Mouse (Mus musculus) forebrain, embryonic 14.5 days (tissue): ENCODE results near the gene Fkbp14. TPM values are rescaled to one million over a fixed set of nuclear protein-coding genes. Genes with fewer than 3 reads are reported as not detected.
A peak's percentile ranks its signal among the peaks of the same experiment; 100 is the strongest.

ENCODE experiments used
- ATAC-seq: fragments of 200-750 bp; cut with Nextera tagmentation; 2 replicates; pipeline ENCODE4 v1.8.0; 2017; ENCODE audit warnings: mild to moderate bottlenecking, moderate library complexity
- DNase-seq: peaks from one replicate; pipeline ENCODE4 v3.0.0-alpha.2; 2015; ENCODE audit warnings: low spot score
- H3K27ac ChIP-seq: fragments of 300-500 bp; sonication (generic); 2 replicates; pipeline ENCODE4 v1.5.1; 2014; ENCODE audit warnings: low read depth, mild to moderate bottlenecking, control low read depth, low read length, moderate library complexity
- H3K27me3 ChIP-seq: fragments of 300-500 bp; sonication (generic); replicated peaks from 2 replicates; pipeline ENCODE4 v1.6.1; 2014; ENCODE audit warnings: low read length, control low read depth, mixed read lengths; ENCODE audit not compliant: control insufficient read depth, insufficient read depth
- H3K36me3 ChIP-seq: fragments of 300-500 bp; sonication (generic); 2 replicates; pipeline ENCODE4 v1.6.1; 2014; ENCODE audit warnings: low read length, control low read depth; ENCODE audit not compliant: control insufficient read depth, insufficient read depth
- H3K4me1 ChIP-seq: fragments of 300-500 bp; sonication (generic); 2 replicates; pipeline ENCODE4 v1.6.1; 2014; ENCODE audit warnings: antibody characterized with exemption, low read length, control low read depth; ENCODE audit not compliant: control insufficient read depth, insufficient read depth
- H3K4me2 ChIP-seq: fragments of 300-500 bp; sonication (generic); 2 replicates; pipeline ENCODE4 v1.6.1; 2014; ENCODE audit warnings: mild to moderate bottlenecking, control low read depth, low read length
- H3K4me3 ChIP-seq: fragments of 300-500 bp; sonication (generic); 2 replicates; pipeline ENCODE4 v1.5.1; 2014; ENCODE audit warnings: low read depth, low read length, control low read depth
- H3K9ac ChIP-seq: fragments of 300-500 bp; sonication (generic); 2 replicates; pipeline ENCODE4 v1.6.1; 2014; ENCODE audit warnings: mild to moderate bottlenecking, low read length, control low read depth, moderate library complexity
- H3K9me3 ChIP-seq: fragments of 300-500 bp; sonication (generic); replicated peaks from 2 replicates; pipeline ENCODE4 v1.6.1; 2016; ENCODE audit warnings: low read length, control low read depth, mixed read lengths; ENCODE audit not compliant: control insufficient read depth
- WGBS: fragments of 180-500 bp; shearing (Covaris S2); extraction: QIAGEN DNeasy Blood & Tissue Kit; methylation state at CpG from one replicate; pipeline ENCODE4 v1.1.7; 2014; 5-methylcytosine and 5-hydroxymethylcytosine counted together
- polyA plus RNA-seq: library from polyadenylated mRNA; unstranded; fragments of >200 nt; fragmentation: Nextera tagmentation; extraction: Ambion mirVana; gene quantifications from 2 replicates; pipeline ENCODE4 v1.2.1, GENCODE M21; 2014

Fkbp14 gene
- polyA plus RNA-seq, 1 experiment from 2014 or later: 9.0 TPM

DNA sequence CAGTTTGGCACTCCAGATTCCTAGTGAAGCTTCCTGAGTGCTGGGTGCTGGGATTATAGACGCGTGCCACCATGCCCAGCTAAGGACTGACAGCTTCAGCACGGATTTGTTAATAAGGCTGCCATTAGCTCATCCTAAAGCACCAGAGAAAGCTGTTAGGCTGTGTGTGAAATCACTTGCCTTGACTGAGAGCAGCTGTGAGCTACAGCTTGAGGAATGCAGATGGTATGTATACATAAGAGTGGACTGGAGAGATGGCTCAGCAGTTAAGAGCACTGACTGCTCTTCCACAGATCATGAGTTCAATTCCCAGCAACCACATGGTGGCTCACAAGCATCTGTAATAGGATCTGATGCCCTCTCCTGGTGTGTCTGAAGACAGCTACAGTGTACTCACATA lies 20.3 kb upstream of the Fkbp14 start:
- H3K27ac ChIP-seq: no peak overlapping the region
- ATAC-seq (no peak), DNase-seq (no peak)
- H3K27me3 ChIP-seq: no peaks in the 10 kb centered on the region
- no peaks in the 10 kb centered on the region for H3K4me1 ChIP-seq
- peaks cover 28% of the 10 kb centered on the region for H3K36me3 ChIP-seq
- 79% methylated on average over 3 of the region's 3 CpGs for WGBS
- H3K4me2 ChIP-seq: no peak overlapping the region
- no peaks in the 10 kb centered on the region for H3K9me3 ChIP-seq
- no peak overlapping the region for H3K9ac ChIP-seq
- H3K4me3 ChIP-seq: no peak overlapping the region

DNA sequence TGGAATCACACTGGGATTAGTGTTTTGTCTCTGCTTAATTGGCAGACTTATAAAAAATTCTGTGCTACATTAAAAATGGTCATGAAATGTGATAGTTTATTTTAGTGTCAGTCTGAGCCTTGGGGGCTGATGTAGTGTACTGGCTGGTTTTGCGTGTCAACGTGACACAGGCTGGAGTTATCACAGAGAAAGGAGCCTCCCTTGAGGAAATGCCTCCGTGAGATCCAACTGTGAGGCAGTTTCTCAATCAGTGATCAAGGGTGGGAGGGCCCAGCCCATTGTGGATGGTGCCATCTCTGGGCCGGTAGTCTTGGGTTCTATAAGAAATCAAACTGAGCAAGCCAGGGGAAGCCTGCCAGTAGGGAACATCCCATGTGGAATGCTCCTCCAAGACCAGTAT lies 9.1 kb upstream of the Fkbp14 start:
- ATAC-seq: no peak
- no peak overlapping the region for H3K27ac ChIP-seq

GRCm38 (mm10) chr6:54604001-54604715 lies 7.0 kb upstream of the Fkbp14 start:
- H3K9me3 ChIP-seq: no peaks in the 10 kb centered on the region; the same call in 1 of the 2 replicates
- no peaks in the 10 kb centered on the region for H3K36me3 ChIP-seq
- H3K27ac ChIP-seq: no peak overlapping the region
- ATAC-seq: no peak
- WGBS: 96% methylated on average over 1 of the region's 1 CpGs
- DNase-seq: no peak
- H3K27me3 ChIP-seq: no peaks in the 10 kb centered on the region
- no peak overlapping the region for H3K9ac ChIP-seq
- no peak overlapping the region for H3K4me3 ChIP-seq
- H3K4me1 ChIP-seq: no peaks in the 10 kb centered on the region
- no peak overlapping the region for H3K4me2 ChIP-seq

More for the DNA sequence above, 9.1 kb upstream of the Fkbp14 start:
- no peak for DNase-seq
- Histone ChIP-seq H3K4me2 (no peak overlapping the region), H3K9me3 (no peaks in the 10 kb centered on the region; the same call in 1 of the 2 replicates), H3K36me3 (no peaks in the 10 kb centered on the region), H3K9ac (no peak overlapping the region), H3K27me3 (no peaks in the 10 kb centered on the region), H3K4me3 (no peak overlapping the region), H3K4me1 (no peaks in the 10 kb centered on the region)
- 74% methylated on average over 4 of the region's 4 CpGs for whole genome bisulfite sequencing

GRCm38 (mm10) chr6:54602891-54603290 lies 5.8 kb upstream of the Fkbp14 start:
- WGBS: 88% methylated on average over 2 of the region's 2 CpGs

DNA sequence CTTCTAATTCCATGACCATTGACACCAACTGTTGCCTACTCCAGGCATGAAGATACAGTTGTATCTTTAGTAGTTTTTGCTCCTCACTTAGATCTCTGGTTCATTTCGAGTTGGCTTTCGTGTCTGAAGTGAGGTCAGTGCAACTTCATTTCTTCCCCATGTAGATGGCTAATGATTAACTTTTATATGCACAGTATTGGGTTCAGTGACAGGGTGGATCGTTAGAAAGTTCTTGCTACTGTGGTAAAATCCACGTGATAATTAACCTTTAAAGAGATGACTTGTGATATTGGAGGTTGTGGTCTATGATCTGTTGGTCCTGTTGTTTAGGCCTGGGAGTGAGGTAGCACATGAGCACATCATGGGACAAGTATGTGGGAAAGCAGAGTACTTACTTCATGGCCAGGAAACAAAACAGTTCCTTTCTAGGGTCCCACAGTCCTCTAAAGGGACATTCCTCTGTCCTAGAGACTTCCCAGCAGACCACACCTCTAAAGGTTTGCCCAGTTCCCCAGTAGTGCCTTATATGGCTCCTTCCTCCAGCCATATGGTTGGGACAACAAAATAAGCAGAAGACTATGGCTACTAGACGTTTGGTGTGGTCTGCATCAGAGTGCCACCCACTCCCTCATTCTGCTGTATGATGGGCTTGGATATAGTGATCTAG lies 3.7 kb upstream of the Fkbp14 start:
- H3K4me1 ChIP-seq: peaks cover 7% of the 10 kb centered on the region
- ATAC-seq (no peak), DNase-seq (no peak)
- H3K9ac ChIP-seq: no peak overlapping the region
- H3K9me3 ChIP-seq: no peaks in the 10 kb centered on the region; the same call in 1 of the 2 replicates
- 81% methylated on average over 5 of the region's 5 CpGs for WGBS
- no peaks in the 10 kb centered on the region for H3K27me3 ChIP-seq
- H3K4me3 ChIP-seq: no peak overlapping the region
- no peak overlapping the region for H3K27ac ChIP-seq
- no peak overlapping the region for H3K4me2 ChIP-seq
- no peaks in the 10 kb centered on the region for H3K36me3 ChIP-seq

More at GRCm38 (mm10) chr6:54602891-54603290, 5.8 kb upstream of the Fkbp14 start:
- Histone ChIP-seq H3K4me1 (no peaks in the 10 kb centered on the region; the same call in 1 of the 2 replicates), H3K4me2 (no peak overlapping the region), H3K4me3 (no peak overlapping the region), H3K36me3 (no peaks in the 10 kb centered on the region), H3K9me3 (no peaks in the 10 kb centered on the region; the same call in 1 of the 2 replicates), H3K27ac (no peak overlapping the region), H3K9ac (no peak overlapping the region), H3K27me3 (no peaks in the 10 kb centered on the region)
- no peak for ATAC-seq
- no peak for DNase-seq

- no peaks in the 10 kb centered on the region for H3K27me3 ChIP-seq
- no peaks in the 10 kb centered on the region for H3K36me3 ChIP-seq
- DNase-seq: no peak
- H3K4me2 ChIP-seq: no peak overlapping the region
- no peak overlapping the region for H3K9ac ChIP-seq
- 82% methylated on average over 3 of the region's 3 CpGs for WGBS
- ATAC-seq: no peak
- no peak overlapping the region for H3K27ac ChIP-seq
- H3K4me3 ChIP-seq: no peak overlapping the region
- H3K4me1 ChIP-seq: peaks cover 7% of the 10 kb centered on the region
- no peaks in the 10 kb centered on the region for H3K9me3 ChIP-seq
Measured at GRCm38 (mm10) chr6:54597711-54598110, 603 bp upstream of the Fkbp14 start.

- DNase-seq: no peak
- no peaks in the 10 kb centered on the region for H3K9me3 ChIP-seq
- H3K9ac ChIP-seq: peak overlapping the region; percentile 88
- peaks cover 10% of the 10 kb centered on the region for H3K4me1 ChIP-seq
- no peaks in the 10 kb centered on the region for H3K36me3 ChIP-seq
- peak overlapping the region; percentile 64; the same call in 1 of the 2 replicates for H3K27ac ChIP-seq
- H3K27me3 ChIP-seq: no peaks in the 10 kb centered on the region
- 0% methylated on average over 34 of the region's 48 CpGs for WGBS
- ATAC-seq: no peak
- H3K4me2 ChIP-seq: peak overlapping the region; percentile 78
- H3K4me3 ChIP-seq: peak overlapping the region; percentile 92
Measured at GRCm38 (mm10) chr6:54595330-54595878, 1.7 kb downstream of the Fkbp14 start.

GRCm38 (mm10) chr6:54594469-54595329 lies 2.4 kb downstream of the Fkbp14 start, which contains the start of gene Plekha8:
TSS of gene Plekha8 (plus strand) at chr6:54595111.
- peak within 1 kb of the TSS; percentile 64; the same call in 1 of the 2 replicates for H3K27ac ChIP-seq
- H3K36me3 ChIP-seq: no peaks in the 10 kb centered on the region
- H3K4me3 ChIP-seq: peak within 1 kb of the TSS; percentile 92
- no peaks in the 10 kb centered on the region for H3K9me3 ChIP-seq
- under 1% methylated on average over 49 of the region's 49 CpGs for WGBS
- peak; percentile 92 for ATAC-seq
- peaks cover 10% of the 10 kb centered on the region for H3K4me1 ChIP-seq
- no peaks in the 10 kb centered on the region for H3K27me3 ChIP-seq
- peak; percentile 94 for DNase-seq
- H3K9ac ChIP-seq: peak within 1 kb of the TSS; percentile 88
- peak within 1 kb of the TSS; percentile 78 for H3K4me2 ChIP-seq
